Mouse (Mus musculus) frontal cortex, postnatal 25 days (tissue): ENCODE data around the gene Ptx3.
"Not testable (repeated sequence)": the region's sequence is repeated elsewhere in the genome, so short reads cannot be mapped to it uniquely, and the experiment has no call there.

Source experiments
- DNase-seq, 2 experiments: peaks; one replicate each; pipeline ENCODE4 v3.0.0; 2022; ENCODE audit warnings: low spot score in 2 of 2

The Ptx3 gene

GRCm38 (mm10) chr3:66219655-66220191, at the start of gene Ptx3:
Gene Ptx3 (plus strand): TSS chr3:66219910.
- no peak for DNase-seq

GRCm38 (mm10) chr3:66172907-66173306, 46.8 kb upstream of the Ptx3 start:
- no peak for DNase-seq

- no peak for DNase-seq
Measured at GRCm38 (mm10) chr3:66179647-66180046, 40.1 kb upstream of the Ptx3 start.

- DNase-seq: no peak
Measured at GRCm38 (mm10) chr3:66193910-66194562, 25.7 kb upstream of the Ptx3 start.

- no peak for DNase-seq
Measured at GRCm38 (mm10) chr3:66208836-66209573, 10.7 kb upstream of the Ptx3 start.

- DNase-seq: no peak
Measured at GRCm38 (mm10) chr3:66213524-66213923, 6.2 kb upstream of the Ptx3 start.

- no peak for DNase-seq
Measured at GRCm38 (mm10) chr3:66215759-66216158, 4.0 kb upstream of the Ptx3 start.

- peak; percentile 4 to 17 for DNase-seq
Measured at GRCm38 (mm10) chr3:66220554-66221242, 988 bp downstream of the Ptx3 start.

GRCm38 (mm10) chr3:66221243-66221611, 1.5 kb downstream of the Ptx3 start:
- DNase-seq: no peak

- no peak for DNase-seq
Measured at GRCm38 (mm10) chr3:66224931-66225537, 5.3 kb downstream of the Ptx3 start.

GRCm38 (mm10) chr3:66236234-66236871, 16.6 kb downstream of the Ptx3 start:
- DNase-seq: not testable (repeated sequence)

- no peak for DNase-seq
Measured at GRCm38 (mm10) chr3:66240476-66240875, 20.8 kb downstream of the Ptx3 start.

GRCm38 (mm10) chr3:66251842-66252241, 32.1 kb downstream of the Ptx3 start:
- DNase-seq: no peak

GRCm38 (mm10) chr3:66254504-66255105, 34.9 kb downstream of the Ptx3 start:
- DNase-seq: no peak

GRCm38 (mm10) chr3:66262319-66262718, 42.6 kb downstream of the Ptx3 start:
- no peak for DNase-seq

GRCm38 (mm10) chr3:66263270-66263669, 43.6 kb downstream of the Ptx3 start:
- DNase-seq: no peak
